Mouse (Mus musculus) forebrain, embryonic 11.5 days (tissue): ENCODE data around the gene Astn2. TPM values are rescaled to one million over a fixed set of nuclear protein-coding genes. Genes with fewer than 3 reads are reported as not detected.
A peak's percentile ranks its signal among the peaks of the same experiment; 100 is the strongest.

Source experiments
- ATAC-seq: fragments of 200-750 bp; cut with Nextera tagmentation; replicated peaks from 2 replicates; pipeline ENCODE4 v1.8.0; 2017; ENCODE audit warnings: moderate TSS enrichment; ENCODE audit not compliant: low FRiP score
- DNase-seq: peaks from one replicate; pipeline ENCODE4 v3.0.0-alpha.2; 2017; ENCODE audit warnings: low spot score
- H3K27ac ChIP-seq: fragments of 300-500 bp; sonication (generic); 2 replicates; pipeline ENCODE4 v1.5.1; 2014; ENCODE audit warnings: low read depth, low read length
- H3K27me3 ChIP-seq: fragments of 300-500 bp; sonication (generic); 2 replicates; pipeline ENCODE4 v1.6.1; 2014; ENCODE audit warnings: mild to moderate bottlenecking, low read length, mixed read lengths; ENCODE audit not compliant: control insufficient read depth, insufficient read depth
- H3K36me3 ChIP-seq: fragments of 300-500 bp; sonication (generic); 2 replicates; pipeline ENCODE4 v1.6.1; 2014; ENCODE audit warnings: mild to moderate bottlenecking, low read length, moderate library complexity, mixed read lengths; ENCODE audit not compliant: control insufficient read depth, insufficient read depth
- H3K4me1 ChIP-seq: fragments of 300-500 bp; sonication (generic); replicated peaks from 2 replicates; pipeline ENCODE4 v1.6.1; 2014; ENCODE audit warnings: low read length, mixed read lengths; ENCODE audit not compliant: control insufficient read depth, insufficient read depth
- H3K4me2 ChIP-seq: fragments of 300-500 bp; sonication (generic); 2 replicates; pipeline ENCODE4 v1.6.1; 2014; ENCODE audit warnings: low read depth, mild to moderate bottlenecking, low read length, moderate library complexity, mixed read lengths; ENCODE audit not compliant: severe bottlenecking
- H3K4me3 ChIP-seq: fragments of 300-500 bp; sonication (generic); 2 replicates; pipeline ENCODE4 v1.5.1; 2014; ENCODE audit warnings: low read depth, low read length
- H3K9ac ChIP-seq: fragments of 300-500 bp; sonication (generic); 2 replicates; pipeline ENCODE4 v1.6.1; 2014; ENCODE audit warnings: low read length
- H3K9me3 ChIP-seq: fragments of 300-500 bp; sonication (generic); 2 replicates; pipeline ENCODE4 v1.6.1; 2016; ENCODE audit warnings: low read length, mixed read lengths; ENCODE audit not compliant: control insufficient read depth
- WGBS: fragments of 180-500 bp; shearing (Covaris S2); extraction: QIAGEN DNeasy Blood & Tissue Kit; methylation state at CpG from one replicate; pipeline ENCODE4 v1.1.7; 2014; 5-methylcytosine and 5-hydroxymethylcytosine counted together
- polyA plus RNA-seq: library from polyadenylated mRNA; unstranded; fragments of >200 nt; fragmentation: Nextera tagmentation; extraction: Ambion mirVana; gene quantifications from 2 replicates; pipeline ENCODE4 v1.2.1, GENCODE M21; 2014

The Astn2 gene
- polyA plus RNA-seq, result 0.94 and 1.2 TPM in 2 replicates

- peak; percentile 80 for DNase-seq
- Histone ChIP-seq H3K4me2 (peak within 1 kb of the TSS; percentile 93), H3K27me3 (peaks cover 11% of the 10 kb centered on the region), H3K4me3 (peak within 1 kb of the TSS; percentile 76), H3K9ac (peak within 1 kb of the TSS; percentile 87), H3K27ac (no peak within 1 kb of the TSS), H3K9me3 (no peaks in the 10 kb centered on the region), H3K4me1 (0 out of 2 replicates have a peak, but pooled peaks cover 3% of the 10 kb centered on the region), H3K36me3 (no peaks in the 10 kb centered on the region)
- peak; percentile 75 for ATAC-seq
- 1% methylated on average over 55 of the region's 56 CpGs for WGBS
These were observed at the start of gene Astn2 for GRCm38 (mm10) chr4:66404201-66404711. Gene Astn2, minus strand, starts transcription at chr4:66404611.

- WGBS, result 48% methylated on average over 3 of the region's 3 CpGs
- no peak for DNase-seq
- Histone ChIP-seq H3K27me3 (no peaks in the 10 kb centered on the region), H3K9ac (no peak overlapping the region), H3K27ac (no peak overlapping the region), H3K4me1 (no peaks in the 10 kb centered on the region), H3K36me3 (no peaks in the 10 kb centered on the region), H3K9me3 (no peaks in the 10 kb centered on the region), H3K4me3 (no peak overlapping the region), H3K4me2 (no peak overlapping the region)
- no peak for ATAC-seq
These were observed 45.7 kb upstream of the Astn2 start for GRCm38 (mm10) chr4:66450115-66450514.

GRCm38 (mm10) chr4:66431256-66431655 is 26.8 kb upstream of the Astn2 start:
- WGBS, result 48% methylated on average over 1 of the region's 1 CpGs
- no peaks in the 10 kb centered on the region for H3K9me3 ChIP-seq
- DNase-seq, result no peak
- H3K4me1 ChIP-seq, result no peaks in the 10 kb centered on the region
- no peak overlapping the region for H3K4me3 ChIP-seq
- H3K9ac ChIP-seq, result no peak overlapping the region
- no peak; the same call in 1 of the 2 replicates for ATAC-seq
- no peak overlapping the region for H3K4me2 ChIP-seq
- no peak overlapping the region for H3K27ac ChIP-seq
- H3K36me3 ChIP-seq, result no peaks in the 10 kb centered on the region
- no peaks in the 10 kb centered on the region for H3K27me3 ChIP-seq

GRCm38 (mm10) chr4:66425804-66426203 is 21.4 kb upstream of the Astn2 start:
- no peaks in the 10 kb centered on the region for H3K9me3 ChIP-seq
- no peak overlapping the region for H3K27ac ChIP-seq
- no peak for ATAC-seq
- H3K4me1 ChIP-seq, result no peaks in the 10 kb centered on the region
- H3K4me3 ChIP-seq, result no peak overlapping the region
- H3K9ac ChIP-seq, result no peak overlapping the region
- DNase-seq, result no peak
- WGBS, result 89% methylated on average over 4 of the region's 4 CpGs
- H3K4me2 ChIP-seq, result no peak overlapping the region
- no peaks in the 10 kb centered on the region for H3K27me3 ChIP-seq
- H3K36me3 ChIP-seq, result no peaks in the 10 kb centered on the region

GRCm38 (mm10) chr4:66414778-66415177 is 10.4 kb upstream of the Astn2 start:
- no peak for ATAC-seq
- no peaks in the 10 kb centered on the region for H3K36me3 ChIP-seq

GRCm38 (mm10) chr4:66405086-66405485 is 675 bp upstream of the Astn2 start:
- no peak for ATAC-seq

More at GRCm38 (mm10) chr4:66414778-66415177, 10.4 kb upstream of the Astn2 start:
- Histone ChIP-seq H3K9ac (no peak overlapping the region), H3K4me3 (no peak overlapping the region), H3K27me3 (no peaks in the 10 kb centered on the region), H3K27ac (no peak overlapping the region), H3K9me3 (no peaks in the 10 kb centered on the region), H3K4me1 (no peaks in the 10 kb centered on the region), H3K4me2 (no peak overlapping the region)
- WGBS, result 81% methylated on average over 8 of the region's 8 CpGs
- DNase-seq, result no peak

GRCm38 (mm10) chr4:66403708-66404200 is 657 bp downstream of the Astn2 start:
- peak; percentile 81 for DNase-seq
- peak overlapping the region; percentile 87 for H3K9ac ChIP-seq
- peaks cover 11% of the 10 kb centered on the region for H3K27me3 ChIP-seq
- no peaks in the 10 kb centered on the region for H3K36me3 ChIP-seq
- peak; percentile 71 for ATAC-seq
- peak overlapping the region; percentile 93 for H3K4me2 ChIP-seq
- H3K9me3 ChIP-seq, result no peaks in the 10 kb centered on the region
- H3K27ac ChIP-seq, result no peak overlapping the region
- WGBS, result under 1% methylated on average over 45 of the region's 51 CpGs
- H3K4me3 ChIP-seq, result peak overlapping the region; percentile 76
- 0 out of 2 replicates have a peak, but pooled peaks cover 3% of the 10 kb centered on the region for H3K4me1 ChIP-seq

More at GRCm38 (mm10) chr4:66405086-66405485, 675 bp upstream of the Astn2 start:
- H3K9ac ChIP-seq, result no peak overlapping the region
- H3K4me2 ChIP-seq, result no peak overlapping the region
- no peak overlapping the region for H3K4me3 ChIP-seq
- H3K4me1 ChIP-seq, result 0 out of 2 replicates have a peak, but pooled peaks cover 3% of the 10 kb centered on the region
- H3K9me3 ChIP-seq, result no peaks in the 10 kb centered on the region
- no peak for DNase-seq
- no peak overlapping the region for H3K27ac ChIP-seq
- WGBS, result 15% methylated on average over 1 of the region's 1 CpGs
- no peaks in the 10 kb centered on the region for H3K36me3 ChIP-seq
- H3K27me3 ChIP-seq, result peaks cover 11% of the 10 kb centered on the region

- Histone ChIP-seq H3K9ac (peak overlapping the region; percentile 87), H3K4me2 (peak overlapping the region; percentile 93), H3K9me3 (no peaks in the 10 kb centered on the region), H3K4me1 (0 out of 2 replicates have a peak, but pooled peaks cover 3% of the 10 kb centered on the region), H3K36me3 (no peaks in the 10 kb centered on the region), H3K27me3 (peaks cover 11% of the 10 kb centered on the region), H3K27ac (no peak overlapping the region), H3K4me3 (peak overlapping the region; percentile 76)
- ATAC-seq, result peak; percentile 37
- WGBS, result under 1% methylated on average over 22 of the region's 22 CpGs
- DNase-seq, result no peak
These were observed 1.2 kb downstream of the Astn2 start for GRCm38 (mm10) chr4:66403116-66403707.
